Comparison of ENCODE assay signal across 9 mouse cellular contexts in the genomic region with DNA sequence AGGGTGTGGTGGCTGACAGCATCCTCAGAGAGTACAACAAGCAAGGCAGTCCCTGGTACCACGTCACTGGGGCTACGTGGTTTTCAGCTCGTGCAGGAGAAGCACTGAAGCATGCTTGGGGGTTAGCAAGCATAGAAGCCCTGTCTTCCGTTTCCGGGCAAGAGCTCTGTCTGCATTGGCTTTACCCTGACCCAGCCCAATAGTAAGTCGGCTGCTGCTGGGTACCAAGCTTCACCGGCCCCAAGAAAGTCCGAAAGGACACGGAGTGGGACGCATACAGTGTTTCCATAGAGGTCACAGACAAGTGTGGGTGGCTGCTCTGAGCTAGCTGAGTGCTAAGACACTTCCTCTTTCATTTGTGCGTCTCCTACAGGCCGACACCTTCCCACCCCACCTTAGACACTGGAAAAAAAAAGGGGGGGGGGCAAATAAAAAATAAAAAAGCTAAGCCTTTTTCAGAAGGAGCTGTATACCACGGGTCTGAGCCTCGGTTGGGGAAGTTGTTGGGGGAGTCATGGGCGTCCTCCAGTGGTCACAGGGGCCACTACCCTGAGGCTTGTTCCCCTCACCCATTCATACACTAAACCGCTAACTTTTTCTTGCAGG. TPM values are rescaled to one million over a fixed set of nuclear protein-coding genes. Genes with fewer than 3 reads are reported as not detected.
DNase-seq lines count a peak whose midpoint lies in the region; ATAC-seq and TF ChIP-seq lines count a peak whose summit lies in the region.
"Had no signal": no experiment of that assay in that cellular context is flagged by ENCODE, and none has a peak within 500 bp of the region (broad histone marks: within the 10 kb centered on the region; RNA-seq: fewer than 3 reads in every experiment).

No protein-coding gene starts in this region.

- no peak for TF ChIP-seq EP300 in stomach, postnatal 0 days (optimal IDR thresholded peaks at IDR 0.05)

- TF ChIP-seq CTCF in stomach, postnatal 0 days (IDR thresholded peaks at IDR 0.05; ENCODE audit: low read depth) = no peak

- no peaks in the 10 kb centered on the region for H3K36me3 ChIP-seq in kidney, embryonic 14.5 days (ENCODE audit: control insufficient read depth, insufficient read depth, low read length)
- no peaks in the 10 kb centered on the region for H3K36me3 ChIP-seq in stomach, postnatal 0 days (ENCODE audit: control insufficient read depth, insufficient read depth, low read length)

- no peaks in the 10 kb centered on the region for H3K27me3 ChIP-seq in kidney, embryonic 14.5 days (ENCODE audit: control insufficient read depth, insufficient read depth, low read length)
- H3K27me3 ChIP-seq in stomach, postnatal 0 days (ENCODE audit: control insufficient read depth, insufficient read depth, low read length) = no peaks in the 10 kb centered on the region

- peak; percentile 32; the same call in 1 of the 2 replicates for ATAC-seq in kidney, embryonic 14.5 days (ENCODE audit: low FRiP score, low TSS enrichment)
- ATAC-seq in stomach, postnatal 0 days (ENCODE audit: low FRiP score, low TSS enrichment) = 0 out of 2 replicates have a peak, but pooled peaks have one; percentile 21

- no peak overlapping the region for H3K4me3 ChIP-seq in kidney, embryonic 14.5 days (ENCODE audit: low read length)
- H3K4me3 ChIP-seq in stomach, postnatal 0 days (ENCODE audit: low read depth, low read length) = no peak overlapping the region

- 0 out of 2 replicates have a peak overlapping the region, but pooled peaks have one; percentile 6 for H3K4me2 ChIP-seq in kidney, embryonic 14.5 days (replicated peaks; ENCODE audit: low read depth, low read length)
- no peak overlapping the region for H3K4me2 ChIP-seq in stomach, postnatal 0 days (replicated peaks; ENCODE audit: low read depth)

- H3K27ac ChIP-seq in kidney, embryonic 14.5 days (ENCODE audit: low read depth, low read length) = no peak overlapping the region
- no peak overlapping the region for H3K27ac ChIP-seq in stomach, postnatal 0 days (replicated peaks)

- DNase-seq in kidney, postnatal 25 days = no peak
- DNase-seq in T-cell, adult 2 months (ENCODE audit: low spot score) = peak; percentile 93
- DNase-seq in lung, postnatal 10 days = peak; percentile 16
- DNase-seq in stomach, postnatal 0 days (ENCODE audit: low spot score) = no peak
- DNase-seq in embryo, embryonic 11 days = no peak
- no peak for DNase-seq in urinary bladder, adult 18-20 months (ENCODE audit: low spot score in 2 of 2)
- DNase-seq in layer of hippocampus, postnatal 10 days (ENCODE audit: low spot score in 2 of 2) = no peak
- DNase-seq: left cerebral cortex, postnatal 4 days had no signal

- H3K4me1 ChIP-seq in kidney, embryonic 14.5 days (ENCODE audit: control insufficient read depth, insufficient read depth, low read length) = 0 out of 2 replicates have a peak, but pooled peaks cover 2% of the 10 kb centered on the region
- no peaks in the 10 kb centered on the region for H3K4me1 ChIP-seq in stomach, postnatal 0 days (replicated peaks; ENCODE audit: control insufficient read depth, insufficient read depth)

- H3K9ac ChIP-seq in kidney, embryonic 14.5 days (ENCODE audit: low read depth, low read length) = no peak overlapping the region
- H3K9ac ChIP-seq in stomach, postnatal 0 days (ENCODE audit: low read length) = no peak overlapping the region

- WGBS in kidney, embryonic 14.5 days = 46% methylated on average over 16 of the region's 16 CpGs
- WGBS in stomach, postnatal 0 days = 54% methylated on average over 16 of the region's 16 CpGs

- H3K9me3 ChIP-seq in kidney, embryonic 14.5 days (ENCODE audit: control insufficient read depth, low read length) = no peaks in the 10 kb centered on the region
- H3K9me3 ChIP-seq in stomach, postnatal 0 days (ENCODE audit: control insufficient read depth, low read length) = no peaks in the 10 kb centered on the region; the same call in 1 of the 2 replicates

RNA-seq across cellular contexts. Expression of a gene that starts 5.7 kb away (rescaled TPM):
- polyA plus RNA-seq in kidney, embryonic 14.5 days (2014; fragmentation: Nextera tagmentation; extraction: Ambion mirVana) = 42.1 and 49.8 TPM in 2 replicates
- polyA plus RNA-seq in stomach, postnatal 0 days (2015; fragmentation: Nextera tagmentation; extraction: Ambion mirVana) = 21.5 and 22.1 TPM in 2 replicates
- total RNA-seq in layer of hippocampus, postnatal 10 days (2021) = 100 to 1,000 TPM; 104 to 111 TPM

RNA-seq across cellular contexts. Expression of a gene that starts 6.3 kb away (rescaled TPM):
- not detected in 2 replicates for polyA plus RNA-seq in kidney, embryonic 14.5 days (2014; fragmentation: Nextera tagmentation; extraction: Ambion mirVana)
- polyA plus RNA-seq in stomach, postnatal 0 days (2015; fragmentation: Nextera tagmentation; extraction: Ambion mirVana) = not detected in 2 replicates
- not detected for total RNA-seq in layer of hippocampus, postnatal 10 days (2021)
- total RNA-seq: left cerebral cortex, postnatal 4 days had no signal

RNA-seq across cellular contexts. Expression of a gene that starts 53.1 kb away (rescaled TPM):
- polyA plus RNA-seq in kidney, embryonic 14.5 days (2014; fragmentation: Nextera tagmentation; extraction: Ambion mirVana) = 2.2 and 6.1 TPM in 2 replicates
- 3.2 and 3.5 TPM in 2 replicates for polyA plus RNA-seq in stomach, postnatal 0 days (2015; fragmentation: Nextera tagmentation; extraction: Ambion mirVana)
- 1 to 10 TPM; 6.6 to 9.1 TPM for total RNA-seq in layer of hippocampus, postnatal 10 days (2021)

RNA-seq across cellular contexts. Expression of a gene that starts 53.3 kb away (rescaled TPM):
- 9.7 and 11.8 TPM in 2 replicates for polyA plus RNA-seq in kidney, embryonic 14.5 days (2014; fragmentation: Nextera tagmentation; extraction: Ambion mirVana)
- polyA plus RNA-seq in stomach, postnatal 0 days (2015; fragmentation: Nextera tagmentation; extraction: Ambion mirVana) = 10.4 and 11.9 TPM in 2 replicates
- 10 to 100 TPM; 11.4 to 14.9 TPM for total RNA-seq in layer of hippocampus, postnatal 10 days (2021)

RNA-seq across cellular contexts. Expression of a gene that starts 57.4 kb away (rescaled TPM):
- polyA plus RNA-seq in kidney, embryonic 14.5 days (2014; fragmentation: Nextera tagmentation; extraction: Ambion mirVana) = 19.0 and 31.0 TPM in 2 replicates
- polyA plus RNA-seq in stomach, postnatal 0 days (2015; fragmentation: Nextera tagmentation; extraction: Ambion mirVana) = 46.5 and 49.5 TPM in 2 replicates
- 10 to 100 TPM; 58.9 to 61.5 TPM for total RNA-seq in layer of hippocampus, postnatal 10 days (2021)

Comparison
In these comparisons a context has a peak if more than half of its experiments do, and no peak if none do; other contexts are left out.
1. DNase-seq: peak in T-cell, adult 2 months (single experiment) and lung, postnatal 10 days (single experiment); none in kidney, postnatal 25 days (0 of 2), stomach, postnatal 0 days (single experiment), embryo, embryonic 11 days (single experiment), urinary bladder, adult 18-20 months (0 of 2) and layer of hippocampus, postnatal 10 days (0 of 2).